Mouse (Mus musculus) heart, embryonic 12.5 days (tissue): ENCODE measurements around the gene Sall4. TPM values are rescaled to one million over a fixed set of nuclear protein-coding genes. Genes with fewer than 3 reads are reported as not detected.
"Not testable (repeated sequence)": the region's sequence is repeated elsewhere in the genome, so short reads cannot be mapped to it uniquely, and the experiment has no call there.

Experiments used
- ATAC-seq: fragments of 200-750 bp; cut with Nextera tagmentation; 2 replicates; pipeline ENCODE4 v1.8.0; 2017; ENCODE audit warnings: moderate TSS enrichment, moderate library complexity; ENCODE audit not compliant: insufficient number of reproducible peaks, low FRiP score
- H3K27ac ChIP-seq: fragments of 300-500 bp; sonication (generic); 2 replicates; pipeline ENCODE4 v1.5.1; 2016; ENCODE audit warnings: mild to moderate bottlenecking, moderate library complexity; ENCODE audit not compliant: poor library complexity, severe bottlenecking
- H3K27me3 ChIP-seq: fragments of 300-500 bp; sonication (generic); replicated peaks from 2 replicates; pipeline ENCODE4 v1.6.1; 2016; ENCODE audit warnings: mild to moderate bottlenecking, moderate library complexity
- H3K36me3 ChIP-seq: fragments of 300-500 bp; sonication (generic); 2 replicates; pipeline ENCODE4 v1.6.1; 2016; ENCODE audit warnings: mild to moderate bottlenecking, moderate library complexity
- H3K4me1 ChIP-seq: fragments of 300-500 bp; sonication (generic); replicated peaks from 2 replicates; pipeline ENCODE4 v1.6.1; 2016; ENCODE audit warnings: mild to moderate bottlenecking
- H3K4me2 ChIP-seq: fragments of 300-500 bp; sonication (generic); 2 replicates; pipeline ENCODE4 v1.6.1; 2016; ENCODE audit warnings: mild to moderate bottlenecking, moderate library complexity
- H3K4me3 ChIP-seq: fragments of 300-500 bp; sonication (generic); 2 replicates; pipeline ENCODE4 v1.5.1; 2016; ENCODE audit warnings: mild to moderate bottlenecking
- H3K9ac ChIP-seq: fragments of 300-500 bp; sonication (generic); 2 replicates; pipeline ENCODE4 v1.6.1; 2016; ENCODE audit warnings: mild to moderate bottlenecking, moderate library complexity
- H3K9me3 ChIP-seq: fragments of 300-500 bp; sonication (generic); replicated peaks from 2 replicates; pipeline ENCODE4 v1.6.1; 2016; ENCODE audit warnings: mild to moderate bottlenecking, moderate library complexity
- WGBS: fragments of 180-500 bp; shearing (Covaris S2); methylation state at CpG from one replicate; pipeline ENCODE4 v1.1.7; 2016; 5-methylcytosine and 5-hydroxymethylcytosine counted together
- polyA plus RNA-seq: library from polyadenylated mRNA; unstranded; fragments of >200 nt; fragmentation: Nextera tagmentation; extraction: Ambion mirVana; gene quantifications from 2 replicates; pipeline ENCODE4 v1.2.1, GENCODE M21; 2016

Gene Sall4
- polyA plus RNA-seq, 1 experiment from 2014 or later = 3.9 TPM

DNA sequence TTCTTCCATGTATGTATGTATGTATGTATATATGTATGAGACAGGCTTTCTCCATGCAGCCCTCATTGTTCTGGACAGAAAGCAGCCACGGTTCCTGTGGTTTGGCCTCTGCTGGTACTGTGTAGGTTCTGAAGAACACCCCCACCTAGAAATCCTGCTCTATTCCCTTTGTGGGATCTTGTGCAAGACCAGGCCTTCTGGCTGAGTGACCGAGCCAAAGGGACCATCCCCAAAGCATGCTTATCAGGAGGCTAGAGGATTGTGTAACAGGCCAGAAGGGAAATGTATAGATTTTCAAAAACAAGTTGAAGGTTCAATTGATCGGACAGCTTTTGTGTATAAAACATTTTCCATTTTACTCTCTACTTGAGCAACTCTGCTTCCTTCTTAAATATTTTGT is 8.5 kb upstream of the Sall4 start:
- peaks cover 9% of the 10 kb centered on the region for H3K4me1 ChIP-seq
- no peak overlapping the region for H3K4me2 ChIP-seq
- ATAC-seq = no peak
- no peaks in the 10 kb centered on the region for H3K36me3 ChIP-seq
- 65% methylated on average over 3 of the region's 3 CpGs for WGBS
- H3K9ac ChIP-seq = no peak overlapping the region
- no peaks in the 10 kb centered on the region for H3K9me3 ChIP-seq
- H3K27me3 ChIP-seq = no peaks in the 10 kb centered on the region
- H3K4me3 ChIP-seq = no peak overlapping the region
- H3K27ac ChIP-seq = no peak overlapping the region

DNA sequence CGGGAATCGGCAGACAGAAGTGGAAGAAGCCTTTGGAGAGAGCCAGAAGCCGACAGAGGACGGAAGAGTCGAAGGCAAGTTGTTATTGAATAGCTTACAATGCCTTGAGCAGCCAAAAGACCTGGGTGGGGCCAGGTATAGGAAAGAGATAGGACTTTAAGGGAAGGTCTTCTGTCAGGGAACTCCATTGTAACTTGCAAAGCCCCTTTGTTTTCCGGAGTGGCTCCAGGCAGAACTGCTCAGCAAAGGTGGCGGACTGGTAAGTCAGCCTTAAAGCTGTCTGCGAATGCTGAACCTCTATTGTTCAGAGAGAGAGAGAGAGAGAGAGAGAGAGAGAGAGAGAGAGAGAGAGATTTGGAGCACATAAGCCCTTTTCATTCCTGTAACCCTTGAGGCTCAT is 1.5 kb upstream of the Sall4 start:
- H3K27ac ChIP-seq = no peak overlapping the region

GRCm38 (mm10) chr2:168766538-168767361 is 993 bp downstream of the Sall4 start:
- peaks cover 3% of the 10 kb centered on the region for H3K4me1 ChIP-seq
- peak; percentile 69; the same call in 1 of the 2 replicates for ATAC-seq
- no peaks in the 10 kb centered on the region for H3K36me3 ChIP-seq
- no peaks in the 10 kb centered on the region for H3K9me3 ChIP-seq
- H3K27ac ChIP-seq = peak overlapping the region; percentile 73
- peak overlapping the region; percentile 81 for H3K4me2 ChIP-seq
- peak overlapping the region; percentile 73 for H3K9ac ChIP-seq
- peaks cover 36% of the 10 kb centered on the region for H3K27me3 ChIP-seq
- under 1% methylated on average over 52 of the region's 52 CpGs for WGBS
- peak overlapping the region; percentile 61 for H3K4me3 ChIP-seq

More for the DNA sequence above, 1.5 kb upstream of the Sall4 start:
- WGBS = 61% methylated on average over 8 of the region's 8 CpGs
- no peak overlapping the region for H3K4me3 ChIP-seq
- peaks cover 3% of the 10 kb centered on the region for H3K4me1 ChIP-seq
- H3K27me3 ChIP-seq = peaks cover 28% of the 10 kb centered on the region
- no peak overlapping the region for H3K4me2 ChIP-seq
- no peak overlapping the region for H3K9ac ChIP-seq
- H3K36me3 ChIP-seq = no peaks in the 10 kb centered on the region
- no peak for ATAC-seq
- no peaks in the 10 kb centered on the region for H3K9me3 ChIP-seq

- Histone ChIP-seq H3K4me3 (peak overlapping the region; percentile 61), H3K9ac (peak overlapping the region; percentile 73), H3K4me1 (peaks cover 3% of the 10 kb centered on the region), H3K27ac (peak overlapping the region; percentile 73), H3K9me3 (no peaks in the 10 kb centered on the region), H3K4me2 (peak overlapping the region; percentile 81), H3K27me3 (peaks cover 36% of the 10 kb centered on the region), H3K36me3 (no peaks in the 10 kb centered on the region)
- ATAC-seq = peak; percentile 36; the same call in 1 of the 2 replicates
- under 1% methylated on average over 57 of the region's 65 CpGs for WGBS
Observed at GRCm38 (mm10) chr2:168765696-168766537, 1.8 kb downstream of the Sall4 start.

DNA sequence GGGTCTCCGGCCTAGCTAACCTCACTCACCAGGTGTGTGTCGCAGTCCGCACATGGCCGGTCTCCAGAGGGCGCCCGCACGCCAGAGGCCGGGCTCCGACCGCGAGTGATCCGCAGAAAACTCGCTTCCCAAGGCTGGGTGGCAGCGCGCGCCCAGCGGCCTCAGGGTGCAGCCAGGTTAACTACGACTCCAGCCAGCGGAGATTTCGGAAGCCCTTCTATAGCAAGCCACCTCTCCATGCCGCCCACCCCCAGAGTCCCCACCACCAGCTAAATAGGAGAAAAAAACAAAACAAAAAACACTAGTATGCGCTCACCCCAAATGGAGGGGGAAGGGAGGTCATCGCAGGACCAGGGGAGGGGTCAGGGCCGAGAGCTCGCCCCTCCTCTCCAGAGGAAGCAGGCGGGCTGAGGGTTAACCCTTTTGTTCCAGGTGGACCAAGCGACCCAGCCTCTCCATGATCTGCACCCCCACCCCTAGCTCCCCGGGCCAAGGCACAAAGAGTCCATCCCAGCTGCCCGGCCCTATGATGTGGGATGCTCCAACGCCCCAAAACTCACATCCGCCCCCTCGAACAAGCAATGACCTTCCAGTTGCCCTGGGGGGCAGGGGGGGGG is 2.6 kb downstream of the Sall4 start:
- Histone ChIP-seq H3K36me3 (no peaks in the 10 kb centered on the region), H3K27me3 (peaks cover 36% of the 10 kb centered on the region), H3K27ac (peak overlapping the region; percentile 73), H3K4me3 (peak overlapping the region; percentile 61), H3K4me1 (peaks cover 3% of the 10 kb centered on the region), H3K9ac (peak overlapping the region; percentile 73), H3K4me2 (peak overlapping the region; percentile 81), H3K9me3 (no peaks in the 10 kb centered on the region)
- WGBS = under 1% methylated on average over 32 of the region's 32 CpGs
- ATAC-seq = peak; percentile 51

- no peaks in the 10 kb centered on the region for H3K9me3 ChIP-seq
- peaks cover 3% of the 10 kb centered on the region for H3K4me1 ChIP-seq
- H3K36me3 ChIP-seq = no peaks in the 10 kb centered on the region
- 23% methylated on average over 9 of the region's 9 CpGs for WGBS
- no peak overlapping the region for H3K4me3 ChIP-seq
- H3K4me2 ChIP-seq = peak overlapping the region; percentile 8; the same call in 1 of the 2 replicates
- no peak overlapping the region for H3K9ac ChIP-seq
- no peak for ATAC-seq
- H3K27me3 ChIP-seq = peaks cover 32% of the 10 kb centered on the region
- H3K27ac ChIP-seq = no peak overlapping the region
Observed at GRCm38 (mm10) chr2:168764460-168764867, 3.3 kb downstream of the Sall4 start.

DNA sequence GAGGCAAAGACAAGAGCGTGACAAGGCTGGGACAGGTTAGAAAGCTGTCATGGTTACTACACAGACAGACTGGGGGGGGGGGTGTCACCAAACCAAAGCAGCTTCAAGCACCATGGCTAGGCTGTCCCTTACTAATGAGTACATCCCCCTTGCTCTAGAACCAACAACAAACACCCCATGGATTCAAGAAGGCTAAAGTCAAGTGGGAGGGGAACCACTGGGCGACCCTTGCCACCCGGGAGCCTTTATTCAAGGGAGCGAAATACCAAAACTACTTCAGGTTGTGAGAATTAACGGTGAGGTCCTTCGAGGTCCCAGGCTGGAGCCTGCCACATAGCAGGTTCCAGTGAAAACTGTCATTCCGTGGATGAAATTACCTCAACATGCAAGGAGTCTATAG is 4.0 kb downstream of the Sall4 start:
- no peaks in the 10 kb centered on the region for H3K36me3 ChIP-seq
- no peak overlapping the region for H3K4me2 ChIP-seq
- peaks cover 29% of the 10 kb centered on the region for H3K27me3 ChIP-seq
- no peak overlapping the region for H3K4me3 ChIP-seq
- H3K9me3 ChIP-seq = no peaks in the 10 kb centered on the region
- 20% methylated on average over 7 of the region's 7 CpGs for WGBS
- peaks cover 3% of the 10 kb centered on the region for H3K4me1 ChIP-seq
- ATAC-seq = no peak
- no peak overlapping the region for H3K27ac ChIP-seq
- H3K9ac ChIP-seq = no peak overlapping the region

- Histone ChIP-seq H3K4me1 (peaks cover 3% of the 10 kb centered on the region), H3K4me2 (peak overlapping the region; percentile 32), H3K9ac (no peak overlapping the region), H3K4me3 (no peak overlapping the region; the same call in 1 of the 2 replicates), H3K27me3 (peaks cover 21% of the 10 kb centered on the region; the same call in 1 of the 2 replicates), H3K36me3 (no peaks in the 10 kb centered on the region), H3K27ac (no peak overlapping the region), H3K9me3 (no peaks in the 10 kb centered on the region)
- ATAC-seq = no peak
- WGBS = 7% methylated on average over 12 of the region's 12 CpGs
Observed at GRCm38 (mm10) chr2:168762411-168762815, 5.3 kb downstream of the Sall4 start.

DNA sequence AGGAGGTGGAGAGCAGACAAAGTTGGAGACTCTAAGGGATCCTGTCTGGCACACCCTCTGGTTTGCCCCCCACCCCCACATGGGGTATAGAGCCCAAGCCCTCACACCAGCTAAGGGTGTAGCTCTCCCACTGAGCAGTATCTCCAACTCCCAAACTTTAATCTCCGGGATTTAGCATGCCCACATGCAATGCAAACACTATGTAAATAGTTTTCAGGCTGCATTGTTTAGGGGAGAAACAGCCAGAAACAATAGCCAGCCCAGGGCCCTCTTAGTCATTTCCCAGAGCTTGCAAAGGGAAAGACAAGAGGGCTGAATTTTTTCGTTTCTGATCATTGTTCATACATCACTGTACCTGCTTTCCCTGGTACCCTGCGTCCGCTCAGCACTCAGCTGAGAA is 5.8 kb downstream of the Sall4 start:
- no peak overlapping the region for H3K4me3 ChIP-seq
- no peak for ATAC-seq
- 27% methylated on average over 4 of the region's 4 CpGs for WGBS
- peak overlapping the region; percentile 32 for H3K4me2 ChIP-seq
- peaks cover 3% of the 10 kb centered on the region for H3K4me1 ChIP-seq
- no peaks in the 10 kb centered on the region for H3K36me3 ChIP-seq
- no peaks in the 10 kb centered on the region for H3K9me3 ChIP-seq
- no peak overlapping the region for H3K27ac ChIP-seq
- no peak overlapping the region for H3K9ac ChIP-seq
- peaks cover 21% of the 10 kb centered on the region; the same call in 1 of the 2 replicates for H3K27me3 ChIP-seq

DNA sequence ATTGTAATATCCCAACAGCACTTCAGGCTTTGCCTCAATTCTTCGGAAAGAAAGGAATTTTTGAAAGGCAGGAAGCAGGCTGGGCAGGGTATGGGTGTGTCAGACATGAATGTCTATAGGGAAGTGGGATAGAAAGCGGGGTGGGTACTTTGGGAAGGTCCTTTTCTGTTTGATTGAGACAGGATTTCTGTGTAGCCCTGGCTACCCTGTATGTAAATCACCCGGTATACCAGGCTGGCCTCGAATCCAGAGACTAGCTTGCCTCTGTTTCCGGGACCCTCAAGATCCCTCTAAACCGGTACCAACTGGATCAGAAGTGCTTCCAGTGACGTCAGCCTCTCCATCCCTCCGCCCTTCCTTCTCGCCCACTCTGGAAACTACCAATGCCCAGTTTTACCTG is 6.6 kb downstream of the Sall4 start:
- 81% methylated on average over 9 of the region's 9 CpGs for WGBS
- H3K4me2 ChIP-seq = no peak overlapping the region
- no peak overlapping the region for H3K9ac ChIP-seq
- peaks cover 18% of the 10 kb centered on the region; the same call in 1 of the 2 replicates for H3K27me3 ChIP-seq
- H3K4me3 ChIP-seq = no peak overlapping the region
- H3K36me3 ChIP-seq = peaks cover 5% of the 10 kb centered on the region
- H3K4me1 ChIP-seq = peaks cover under 1% of the 10 kb centered on the region
- ATAC-seq = no peak
- H3K9me3 ChIP-seq = no peaks in the 10 kb centered on the region
- H3K27ac ChIP-seq = no peak overlapping the region

DNA sequence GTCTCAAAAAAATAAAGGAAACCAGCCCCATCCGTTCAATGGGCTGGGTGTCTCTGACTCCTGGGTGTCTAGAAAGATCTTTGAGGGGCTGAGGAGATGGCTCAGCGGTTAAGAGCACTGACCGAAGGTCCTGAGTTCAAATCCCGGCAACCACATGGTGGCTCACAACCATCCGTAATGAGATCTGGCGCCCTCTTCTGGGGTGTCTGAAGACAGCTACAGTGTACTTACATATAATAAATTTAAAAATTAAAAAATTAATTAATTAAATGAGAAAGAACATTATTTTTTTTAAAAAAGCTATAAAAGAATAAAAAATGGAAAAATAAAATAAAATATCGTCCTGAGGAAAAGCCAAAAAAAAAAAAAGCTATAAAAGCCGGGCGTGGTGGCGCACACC is 23.3 kb downstream of the Sall4 start:
- not testable (repeated sequence) for H3K9me3 ChIP-seq, H3K4me1 ChIP-seq, H3K36me3 ChIP-seq, H3K9ac ChIP-seq, H3K4me3 ChIP-seq, H3K4me2 ChIP-seq, ATAC-seq, H3K27ac ChIP-seq, H3K27me3 ChIP-seq
- WGBS = 83% methylated on average over 10 of the region's 10 CpGs
